Mouse (Mus musculus) gonadal fat pad, adult 2 months (tissue): ENCODE measurements around the gene Myo10. TPM values are rescaled to one million over a fixed set of nuclear protein-coding genes. Genes with fewer than 3 reads are reported as not detected.

Experiments used
- DNase-seq: peaks from one replicate; pipeline ENCODE4 v3.0.0-alpha.2; 2012; ENCODE audit warnings: low read depth
- polyA plus RNA-seq: library from polyadenylated mRNA; depleted of rRNA; stranded (reverse); fragments of >200 nt; gene quantifications from 2 replicates; pipeline ENCODE4 v1.2.3, GENCODE M21; 2012

Gene Myo10
- polyA plus RNA-seq, 1 experiment, result 31.1 TPM

DNA sequence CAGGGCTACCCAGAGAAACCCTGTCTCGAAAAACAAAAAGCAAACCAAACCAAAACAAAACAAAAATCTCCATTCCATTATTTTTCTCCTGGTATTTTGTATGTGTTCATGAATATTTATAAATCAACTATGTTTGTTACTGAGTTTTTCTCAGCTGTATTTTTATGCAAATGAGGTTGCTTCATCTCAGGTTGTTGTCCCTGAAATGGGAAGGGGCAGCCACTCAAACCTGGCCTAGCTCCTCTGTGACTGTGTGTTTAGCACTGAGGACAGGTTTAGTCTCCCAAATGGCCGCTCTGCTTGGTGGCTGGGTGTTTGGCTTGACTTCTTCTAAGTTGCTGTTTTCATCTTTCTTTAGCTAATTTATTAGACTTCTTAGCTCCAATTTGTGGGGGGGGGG lies 138.7 kb downstream of the Myo10 start:
- DNase-seq, result no peak

DNA sequence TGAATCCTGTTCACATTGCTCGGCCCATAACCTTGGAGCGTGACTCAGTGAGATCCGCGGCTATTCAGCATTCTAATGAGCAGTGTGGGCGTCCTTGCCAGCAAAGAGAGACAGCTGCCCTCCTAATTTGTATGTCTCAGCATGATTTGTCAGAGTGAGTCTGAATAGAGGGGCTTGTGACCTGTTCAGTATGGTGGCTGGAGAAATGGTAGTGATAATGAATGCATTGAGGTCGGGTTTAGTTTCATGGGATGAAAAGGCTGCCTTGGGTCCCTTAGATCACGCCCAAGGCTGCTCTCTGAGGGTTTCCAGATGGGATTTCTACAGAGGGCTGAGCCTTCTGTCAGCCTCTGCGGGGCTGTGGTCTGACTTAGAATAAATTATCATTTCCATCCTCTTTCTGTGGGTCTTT lies 139.5 kb downstream of the Myo10 start:
- no peak for DNase-seq

DNA sequence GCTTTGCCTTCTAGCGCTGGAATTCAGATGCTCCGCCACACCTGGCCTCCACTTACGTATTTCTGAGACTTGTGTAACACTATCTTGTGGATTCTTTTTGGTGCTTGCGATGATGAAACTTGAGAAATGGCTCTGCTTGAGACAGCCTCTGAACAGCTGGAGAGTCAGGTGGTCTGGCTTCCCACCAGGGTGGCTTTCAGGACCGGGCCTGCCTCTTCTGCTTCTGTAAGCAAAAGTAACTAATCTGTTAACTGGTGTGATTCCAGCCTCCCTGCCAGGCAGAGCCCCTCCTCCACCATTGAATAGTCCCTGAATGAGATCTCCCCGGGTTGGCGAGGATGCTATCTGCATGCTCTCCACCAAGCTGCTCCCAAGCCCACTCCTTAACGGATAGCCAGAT lies 140.0 kb downstream of the Myo10 start:
- DNase-seq, result no peak

DNA sequence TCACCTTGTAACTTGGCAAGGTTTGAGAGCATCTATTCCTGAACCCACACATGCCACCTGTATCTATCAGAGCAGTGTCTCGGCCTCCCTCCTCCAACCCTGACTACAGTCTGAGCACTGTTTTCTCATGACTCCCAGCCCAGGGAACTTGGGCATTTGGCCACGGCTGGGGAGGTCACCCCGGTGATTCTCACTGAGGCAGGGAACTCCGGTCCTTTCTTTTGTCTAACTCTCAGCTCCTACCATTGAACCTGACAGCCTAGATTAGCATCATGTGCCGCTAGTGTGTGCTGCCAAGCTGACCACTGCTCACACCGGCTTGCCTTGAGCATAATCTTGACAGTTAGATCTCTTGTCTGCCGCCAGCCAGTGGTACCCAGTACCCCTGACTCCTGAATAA lies 140.8 kb downstream of the Myo10 start:
- no peak for DNase-seq

DNA sequence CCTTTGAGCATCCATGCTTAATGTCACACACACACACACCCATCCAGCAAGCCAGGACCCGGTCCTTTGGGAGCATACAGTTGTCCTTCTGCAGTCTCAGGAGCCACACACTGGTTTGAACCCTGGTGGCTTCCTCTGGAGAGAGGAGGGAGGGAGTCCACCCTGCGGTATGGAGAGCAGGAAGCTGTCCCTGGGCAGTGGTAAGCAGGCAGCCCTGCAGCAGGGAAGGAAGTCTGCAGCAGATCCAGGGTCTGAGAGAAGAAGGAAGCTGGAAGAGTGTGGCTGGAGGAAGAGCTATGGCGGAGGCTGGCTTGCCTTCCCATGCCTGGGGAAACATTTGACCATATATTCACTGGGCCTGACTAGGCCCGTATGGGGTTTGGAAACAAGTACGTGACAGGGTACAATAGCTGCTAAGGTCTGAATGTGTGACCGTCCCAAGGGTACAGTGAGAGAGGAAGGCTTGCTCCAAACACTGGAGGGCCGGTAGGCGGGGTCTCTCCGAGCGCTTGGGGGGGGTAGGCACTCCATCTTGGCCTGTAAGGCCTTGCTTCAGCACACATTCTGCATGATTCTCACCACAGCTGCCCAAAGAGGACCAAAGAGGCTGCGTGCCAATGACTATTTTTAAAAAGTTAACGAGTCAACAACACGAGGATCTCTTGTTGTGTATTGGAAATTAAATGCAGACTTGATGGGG lies 142.5 kb downstream of the Myo10 start:
- DNase-seq, result no peak

DNA sequence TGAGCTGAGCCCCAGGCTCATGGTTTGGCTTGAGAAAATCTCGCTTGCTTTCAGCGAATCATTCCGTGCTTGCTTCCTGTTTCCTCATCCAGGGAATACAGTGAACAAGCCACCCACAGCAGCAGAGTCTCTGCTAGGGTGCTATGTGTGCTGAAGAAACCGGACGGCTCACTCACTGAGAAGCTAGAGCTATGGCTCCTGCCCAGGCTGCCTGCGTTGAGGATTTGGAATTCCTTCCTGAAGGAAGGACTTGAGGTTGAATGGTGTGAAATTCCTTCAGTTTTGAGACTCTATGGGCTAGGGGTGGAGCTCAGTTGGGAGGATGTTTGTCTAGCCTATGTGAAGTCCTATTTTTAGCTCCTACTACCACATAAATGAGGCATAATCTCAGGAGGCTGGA lies 145.5 kb downstream of the Myo10 start:
- DNase-seq, result no peak

DNA sequence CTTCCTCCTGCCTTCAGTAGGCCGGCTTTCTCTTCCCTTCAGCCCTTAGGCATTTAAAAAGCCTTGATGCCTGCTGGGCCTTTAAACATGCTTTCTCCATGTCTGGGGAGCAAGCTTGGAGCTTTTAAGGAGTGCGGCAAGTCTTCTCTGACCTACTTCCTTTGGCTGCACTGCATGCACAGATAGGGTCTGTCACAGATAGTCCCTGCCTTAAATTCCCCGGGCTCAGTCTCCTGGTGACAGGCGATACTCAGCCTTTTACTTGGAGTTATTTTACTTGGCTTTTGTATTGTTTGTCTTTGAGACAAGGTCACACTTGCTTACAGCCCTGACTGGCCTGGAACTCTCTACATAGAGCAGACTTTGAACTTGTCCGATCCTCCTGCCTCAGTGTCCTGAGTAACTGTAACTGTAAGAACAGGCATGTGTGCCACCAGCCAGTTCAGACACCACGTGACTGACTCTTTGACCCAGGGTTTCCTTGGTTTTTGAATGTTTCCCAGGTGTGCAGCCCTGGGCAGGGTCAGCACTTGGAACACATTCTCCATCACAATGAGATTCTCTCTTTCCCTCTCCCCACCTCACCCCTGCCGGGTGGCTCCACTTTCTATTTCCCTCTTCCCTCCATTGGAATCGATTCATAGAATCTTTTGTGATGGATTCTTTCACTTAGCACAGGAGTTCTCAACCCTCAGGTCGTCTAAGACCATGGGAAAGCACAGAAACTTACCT lies 147.4 kb downstream of the Myo10 start:
- no peak for DNase-seq

DNA sequence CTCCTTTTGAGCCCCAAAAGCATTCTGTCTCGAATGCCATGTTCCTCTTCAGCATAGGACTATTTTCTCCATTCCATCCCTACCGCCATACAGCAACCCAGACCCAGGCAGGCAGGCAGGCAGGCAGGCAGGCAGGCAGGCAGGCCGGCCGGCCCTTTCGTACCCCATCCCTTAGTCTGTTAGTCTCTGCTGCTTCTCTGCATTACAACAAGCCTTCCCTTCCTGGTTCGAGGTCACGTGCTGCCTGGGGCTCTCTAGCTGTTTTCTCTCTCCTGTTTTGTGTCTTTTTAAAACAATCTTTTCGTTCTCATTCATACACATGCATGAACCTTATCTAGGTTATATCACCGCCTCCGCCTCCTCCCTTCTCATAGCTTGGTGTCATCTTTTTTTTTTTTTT lies 149.5 kb downstream of the Myo10 start:
- no peak for DNase-seq

DNA sequence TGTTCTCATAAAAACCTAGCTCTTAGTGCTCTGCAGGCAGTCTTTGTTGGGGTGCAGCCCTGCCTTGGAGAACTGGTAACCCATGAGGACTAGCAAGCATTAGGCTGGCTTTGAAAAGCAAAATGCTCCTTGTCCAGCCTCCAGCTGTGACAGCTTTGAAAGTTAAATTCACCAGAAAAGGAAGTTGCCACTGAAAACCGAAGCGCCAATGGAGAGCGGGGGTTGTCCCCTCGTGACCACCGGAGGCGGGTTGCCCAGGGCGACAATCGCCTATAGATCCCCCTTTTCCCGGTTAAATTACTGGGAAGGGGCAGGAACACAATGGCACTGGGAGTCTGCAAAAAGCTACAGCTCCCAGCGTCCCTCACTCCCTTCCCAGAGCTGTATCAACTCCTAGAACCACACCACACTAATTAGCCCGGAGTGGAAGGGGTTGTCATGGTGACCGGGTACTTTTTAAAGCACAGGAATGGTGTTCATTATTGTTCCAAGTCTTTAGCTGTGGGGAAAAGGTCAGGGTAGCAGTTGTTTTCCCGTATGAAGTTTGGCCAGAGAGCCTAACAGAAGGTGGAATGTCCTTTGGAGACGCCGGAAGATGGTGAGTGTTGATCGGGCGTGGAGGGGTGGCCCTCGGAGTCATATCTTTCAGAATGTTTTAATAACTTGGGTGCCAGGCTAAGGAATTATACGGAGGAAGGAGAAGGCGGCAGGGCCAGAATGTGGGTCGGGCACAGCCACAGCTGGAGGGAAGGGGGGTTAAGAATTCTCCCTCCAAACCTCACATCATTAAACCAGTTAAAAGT lies 151.6 kb downstream of the Myo10 start:
- DNase-seq, result no peak

DNA sequence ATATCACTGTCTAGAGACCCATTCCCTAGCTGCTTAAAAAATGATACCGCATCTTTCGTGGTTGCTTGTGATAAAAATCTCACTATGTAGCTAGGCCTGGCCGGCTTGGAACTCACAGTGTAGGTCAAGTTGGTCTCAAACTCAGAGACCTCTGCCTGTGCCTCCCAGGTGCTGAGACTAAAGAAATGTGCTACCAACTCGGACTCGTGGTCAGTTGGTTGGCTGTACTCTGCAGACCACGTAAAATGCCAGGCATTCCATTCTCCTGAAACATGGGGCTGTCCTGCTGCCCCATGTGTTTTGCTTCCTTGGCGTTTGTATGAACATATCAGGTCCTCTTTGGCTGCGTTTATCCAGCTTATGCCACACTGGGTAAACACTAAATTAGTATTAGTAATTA lies 156.6 kb downstream of the Myo10 start:
- no peak for DNase-seq

DNA sequence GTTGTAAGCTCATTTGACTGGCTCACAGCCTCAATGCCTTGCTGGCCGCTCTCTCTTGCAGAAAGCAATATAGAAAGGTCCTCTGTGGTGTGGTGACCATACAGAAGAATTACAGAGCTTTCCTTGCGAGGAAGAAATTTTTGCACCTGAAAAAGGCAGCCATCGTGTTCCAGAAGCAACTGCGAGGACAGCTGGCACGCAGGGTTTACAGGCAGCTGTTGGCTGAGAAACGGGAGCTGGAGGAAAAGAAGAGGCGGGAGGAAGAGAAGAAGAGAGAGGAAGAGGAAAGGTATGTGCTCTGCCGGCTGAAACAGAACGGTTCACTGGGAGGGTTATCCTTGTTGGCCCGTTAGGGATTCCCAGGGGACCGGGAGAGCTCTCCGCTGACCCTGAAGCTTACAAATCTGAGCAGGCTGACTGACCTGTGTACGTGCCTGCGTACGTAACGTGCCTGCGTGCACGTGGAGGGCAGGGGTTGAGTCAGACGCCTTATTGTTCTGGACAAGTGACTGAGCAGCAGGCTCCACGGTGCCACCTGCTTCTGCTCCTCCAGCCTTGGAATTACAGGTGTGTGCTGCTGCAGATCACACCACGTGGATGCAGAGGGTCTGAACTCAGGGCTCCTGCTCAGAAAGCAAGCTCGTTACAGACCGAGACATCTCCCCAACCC lies 157.3 kb downstream of the Myo10 start:
- no peak for DNase-seq

DNA sequence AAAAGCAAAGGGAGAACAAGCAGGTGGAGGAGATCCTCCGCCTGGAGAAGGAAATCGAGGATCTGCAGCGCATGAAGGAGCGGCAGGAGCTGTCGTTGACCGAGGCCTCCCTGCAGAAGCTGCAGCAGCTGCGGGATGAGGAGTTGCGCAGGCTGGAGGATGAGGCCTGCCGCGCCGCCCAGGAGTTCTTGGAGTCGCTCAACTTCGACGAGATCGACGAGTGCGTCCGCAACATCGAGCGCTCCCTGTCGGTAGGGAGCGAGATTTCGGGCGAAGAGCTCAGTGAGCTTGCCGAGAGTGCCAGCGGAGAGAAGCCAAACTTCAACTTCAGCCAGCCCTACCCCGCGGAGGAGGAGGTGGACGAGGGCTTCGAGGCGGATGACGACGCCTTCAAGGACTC lies 158.7 kb downstream of the Myo10 start:
- no peak for DNase-seq

DNA sequence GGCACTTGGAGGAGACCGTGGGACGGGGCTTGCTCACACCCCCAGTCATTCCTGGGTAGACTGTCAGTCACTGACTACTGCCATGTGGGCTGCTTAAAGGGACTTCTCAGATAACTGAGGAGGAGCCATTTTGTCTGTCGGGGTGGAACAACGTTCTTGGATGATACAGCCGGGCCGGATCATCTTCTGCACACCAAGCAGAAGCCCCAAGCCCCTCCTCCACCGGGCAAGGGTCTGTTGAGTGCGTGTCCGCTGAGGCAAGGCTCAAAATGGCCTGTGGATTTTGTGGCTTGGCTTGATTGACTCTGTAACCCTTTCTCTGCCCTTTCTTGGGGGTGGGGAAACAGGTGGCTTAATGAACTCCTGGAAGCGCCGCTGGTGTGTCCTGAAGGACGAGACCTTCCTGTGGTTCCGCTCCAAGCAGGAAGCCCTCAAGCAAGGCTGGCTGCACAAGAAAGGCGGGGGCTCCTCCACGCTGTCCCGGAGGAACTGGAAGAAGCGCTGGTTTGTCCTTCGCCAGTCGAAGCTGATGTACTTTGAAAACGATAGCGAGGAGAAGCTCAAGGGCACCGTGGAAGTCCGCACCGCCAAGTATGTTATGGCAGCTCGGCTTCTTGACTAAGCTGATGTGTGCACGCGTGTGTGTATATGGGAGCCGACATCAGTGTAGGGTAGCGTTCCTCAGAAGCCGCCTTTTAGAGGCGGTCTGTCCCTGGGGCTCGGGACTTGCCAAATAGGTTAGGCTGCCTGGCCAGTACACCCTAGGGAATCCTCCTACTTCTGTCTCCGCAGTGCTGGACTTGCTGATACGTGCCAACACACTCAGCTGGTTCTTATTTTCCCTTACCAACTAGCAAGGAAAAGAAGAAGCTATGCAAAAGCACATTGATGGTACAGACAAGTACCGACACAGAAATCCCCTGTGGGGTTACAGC lies 163.4 kb downstream of the Myo10 start:
- DNase-seq, result no peak

DNA sequence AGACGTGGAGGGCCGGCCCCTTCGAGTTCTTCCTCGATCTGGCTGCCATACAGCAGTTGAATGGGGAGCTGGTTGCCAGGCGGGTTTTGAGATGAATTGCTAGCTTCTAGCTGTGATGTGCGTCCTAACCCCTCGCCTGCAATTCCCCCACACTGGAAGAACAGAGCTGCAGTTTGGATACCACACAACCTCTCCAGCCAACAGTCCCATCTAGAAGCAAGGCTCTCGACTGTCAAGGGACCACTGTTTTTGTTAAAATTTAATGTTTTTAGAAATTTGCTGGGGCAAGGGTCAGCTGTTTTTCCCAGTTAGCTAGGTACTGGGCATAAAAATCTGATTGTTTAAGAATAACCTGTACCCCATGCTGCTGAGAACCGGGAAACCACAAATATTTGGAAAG lies 165.1 kb downstream of the Myo10 start:
- no peak for DNase-seq

DNA sequence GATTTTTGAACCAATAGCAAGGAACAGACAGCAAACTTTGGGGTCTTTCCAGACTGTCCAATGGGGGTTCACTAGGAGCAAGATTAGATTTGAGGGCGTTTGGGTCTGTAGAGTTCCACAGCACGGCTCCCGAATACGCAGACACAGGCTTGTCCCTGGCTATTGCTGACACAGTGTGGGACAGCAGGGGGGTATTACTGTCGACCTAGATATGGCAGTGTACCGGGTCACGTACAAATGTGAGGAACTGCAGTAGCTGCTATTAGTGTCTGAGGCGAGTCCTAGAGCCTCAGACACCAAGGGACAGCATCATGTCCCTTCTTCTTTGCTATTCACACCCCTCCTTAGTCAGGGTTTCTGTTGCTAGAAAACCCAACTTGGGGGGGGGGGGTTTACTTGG lies 165.6 kb downstream of the Myo10 start:
- DNase-seq, result no peak

DNA sequence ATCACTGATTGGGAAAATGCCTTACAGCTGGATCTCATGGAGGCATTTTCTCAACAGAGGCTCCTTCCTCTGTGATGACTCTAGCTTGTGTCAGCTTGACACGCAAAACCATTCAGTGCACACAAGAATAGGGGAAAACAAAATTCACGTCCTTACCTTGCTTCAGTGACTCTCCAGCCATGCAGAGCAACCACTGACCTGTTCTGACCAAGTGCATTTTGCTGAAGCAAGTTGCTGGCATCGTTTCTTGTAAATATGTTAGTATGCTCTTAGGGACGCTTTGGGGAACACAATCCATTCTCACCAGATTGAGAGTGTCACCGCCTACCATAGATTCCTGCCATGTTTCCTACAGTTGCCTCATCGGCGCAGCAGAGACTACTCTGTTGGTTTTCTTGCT lies 166.2 kb downstream of the Myo10 start:
- DNase-seq, result no peak

DNA sequence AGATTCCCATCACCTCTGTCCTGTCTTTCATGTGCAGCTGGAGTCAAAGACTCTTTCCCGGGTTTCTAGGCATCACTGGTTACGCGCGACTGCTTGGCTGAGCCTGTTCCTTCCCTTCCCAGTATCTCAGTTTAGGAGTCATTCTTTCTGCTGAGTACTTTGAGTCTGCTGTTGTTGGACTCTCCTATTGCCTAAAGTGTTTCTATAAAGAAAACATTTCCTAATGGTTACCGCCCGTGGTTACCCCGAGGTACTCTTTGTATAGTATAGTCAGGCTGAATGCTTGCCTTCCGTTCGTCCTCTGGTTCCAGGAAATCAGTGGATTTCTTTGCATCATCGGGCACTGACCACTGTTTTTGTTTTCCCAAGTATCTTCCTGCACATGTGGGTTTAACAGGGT lies 166.9 kb downstream of the Myo10 start:
- no peak for DNase-seq

DNA sequence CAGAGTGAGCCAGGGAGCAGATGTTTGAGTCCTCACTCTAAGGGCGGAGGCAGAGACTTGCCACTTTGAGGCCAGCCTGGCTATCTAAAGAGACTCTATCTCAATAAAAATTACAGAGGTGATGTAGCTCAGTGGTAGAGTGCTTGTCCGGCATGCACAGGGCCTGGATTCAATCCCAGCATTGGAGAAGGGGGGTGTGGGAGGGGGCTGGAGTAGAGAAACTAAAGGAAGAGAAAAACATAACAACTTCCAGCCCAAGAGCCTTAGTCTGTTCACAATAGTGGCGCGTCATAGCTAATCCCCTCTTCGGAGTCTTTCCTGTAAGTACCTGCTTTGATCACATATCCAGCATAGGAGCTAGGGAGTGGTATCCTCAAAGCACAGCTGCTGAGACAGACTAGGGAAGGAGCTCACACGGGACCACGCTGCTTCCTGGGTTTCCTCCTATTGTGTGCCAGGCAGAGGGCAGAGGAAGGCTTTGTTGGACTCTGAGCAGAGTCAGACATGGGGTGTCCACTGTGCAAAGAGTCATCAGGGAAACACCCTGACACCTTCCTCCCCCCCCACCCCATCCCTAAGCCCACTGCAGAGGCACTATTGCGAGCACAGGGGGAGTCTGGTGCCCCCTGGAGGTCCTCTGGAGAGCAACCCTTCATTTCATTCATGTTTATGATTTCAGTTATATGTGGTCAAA lies 169.5 kb downstream of the Myo10 start:
- DNase-seq, result no peak

DNA sequence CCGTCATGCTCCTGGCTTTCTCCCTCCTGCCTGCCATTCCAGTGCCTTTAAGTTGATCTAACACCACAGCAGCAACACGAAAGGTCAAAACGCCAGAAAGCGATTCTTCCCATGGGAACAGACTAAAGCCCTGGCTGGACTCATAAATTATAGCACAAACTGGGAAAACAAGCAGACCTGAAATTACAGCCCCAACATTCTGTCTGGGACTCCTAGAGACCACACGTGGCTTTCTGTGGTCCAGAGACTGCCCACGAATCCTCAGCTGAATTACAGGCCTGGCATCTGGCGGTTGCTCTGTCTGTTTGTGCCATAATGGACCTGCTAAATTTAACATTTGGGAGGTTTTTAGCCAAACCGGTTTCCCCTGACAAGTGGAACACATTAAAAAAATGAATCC lies 171.8 kb downstream of the Myo10 start:
- no peak for DNase-seq

DNA sequence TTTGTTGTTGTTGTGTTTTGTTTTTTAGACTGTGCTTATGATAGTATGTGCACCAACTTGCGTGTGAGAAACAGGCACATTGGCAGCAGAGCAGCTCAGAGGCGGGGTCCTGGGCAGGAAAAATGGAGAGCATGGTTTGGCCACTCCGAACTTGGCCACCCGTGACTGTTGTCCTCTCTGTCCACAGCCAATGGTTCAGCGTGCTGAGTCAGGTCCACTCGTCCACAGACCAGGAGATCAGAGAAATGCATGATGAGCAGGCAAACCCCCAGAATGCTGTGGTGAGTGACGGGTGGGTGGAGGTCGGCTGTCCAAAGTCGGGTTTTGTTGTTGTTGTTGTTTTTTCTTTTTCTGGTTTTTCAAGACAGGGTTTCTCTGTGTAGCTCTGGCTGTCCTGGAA lies 173.2 kb downstream of the Myo10 start:
- DNase-seq, result no peak

DNA sequence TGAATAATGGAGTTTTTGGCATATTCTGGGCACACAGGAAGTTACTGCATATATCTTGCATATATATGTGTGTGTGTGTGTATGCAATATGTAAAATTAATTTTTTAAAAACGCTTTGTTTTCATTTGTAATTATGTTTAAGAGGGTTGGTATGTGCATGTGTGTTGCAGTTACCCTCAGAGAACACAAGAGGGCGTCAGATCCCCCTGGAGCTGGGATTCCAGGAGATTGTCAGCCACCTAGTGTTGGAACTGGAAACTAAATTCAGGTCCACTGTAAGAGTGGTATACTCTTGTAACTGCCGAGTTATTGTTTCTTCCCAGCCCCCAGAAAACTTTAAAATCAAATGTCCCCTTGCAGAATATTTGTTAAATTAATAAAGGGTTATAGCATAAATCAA lies 174.0 kb downstream of the Myo10 start:
- no peak for DNase-seq
